Mouse (Mus musculus) bone marrow, adult 2 months (tissue): ENCODE measurements around the gene Slc25a43.
A peak's percentile ranks its signal among the peaks of the same experiment; 100 is the strongest.

Experiments
- CTCF ChIP-seq: fragments of 200-500 bp; IDR thresholded peaks from 2 replicates; pipeline ENCODE4 v1.5.1; 2011; ENCODE audit warnings: low read length, control low read depth; ENCODE audit not compliant: control insufficient read depth, insufficient read depth
- POLR2A ChIP-seq: fragments of 200-500 bp; IDR thresholded peaks from 2 replicates; pipeline ENCODE4 v1.6.1; 2011; ENCODE audit warnings: low read depth, mild to moderate bottlenecking, control low read depth, low read length, borderline replicate concordance; ENCODE audit not compliant: control insufficient read depth

GRCm38 (mm10) chrX:36796163-36796581 is 52.7 kb downstream of the Slc25a43 start:
- TF ChIP-seq CTCF (peak; percentile 63), POLR2A (peak; percentile 36; the same call in 1 of the 2 replicates)
